Mouse (Mus musculus) CH12.LX (cell line): ENCODE results near the gene 4932438H23Rik.

Experiments used
- BHLHE40 ChIP-seq: IDR thresholded peaks from 2 replicates; pipeline ENCODE4 v1.6.1; 2011; ENCODE audit warnings: mild to moderate bottlenecking, low read depth, low read length, improper control_type of control experiment
- CHD2 ChIP-seq: IDR thresholded peaks from 2 replicates; pipeline ENCODE4 v1.6.1; 2011; ENCODE audit warnings: low read length, improper control_type of control experiment
- ELF1 ChIP-seq: IDR thresholded peaks from 2 replicates; pipeline ENCODE4 v1.6.1; 2014; ENCODE audit warnings: low read depth, mild to moderate bottlenecking, inconsistent platforms, low read length, improper control_type of control experiment
- EP300 ChIP-seq: IDR thresholded peaks from 2 replicates; pipeline ENCODE4 v1.6.1; 2011; ENCODE audit warnings: low read length, improper control_type of control experiment
- JUND ChIP-seq: conservative IDR thresholded peaks from 2 replicates; pipeline ENCODE4 v1.6.1; 2011; ENCODE audit warnings: low read depth, low read length, improper control_type of control experiment
- MAX ChIP-seq: IDR thresholded peaks from 2 replicates; pipeline ENCODE4 v1.6.1; 2011; ENCODE audit warnings: low read length, improper control_type of control experiment
- MAZ ChIP-seq: IDR thresholded peaks from 2 replicates; pipeline ENCODE4 v1.6.1; 2012; ENCODE audit warnings: low read depth, mild to moderate bottlenecking, inconsistent platforms, low read length, improper control_type of control experiment, moderate library complexity
- MXI1 ChIP-seq: IDR thresholded peaks from 2 replicates; pipeline ENCODE4 v1.6.1; 2011; ENCODE audit warnings: mild to moderate bottlenecking, low read depth, low read length, improper control_type of control experiment
- POLR2AphosphoS2 ChIP-seq: IDR thresholded peaks from 2 replicates; pipeline ENCODE4 v1.6.1; 2011; ENCODE audit warnings: low read depth, low read length, improper control_type of control experiment
- SMC3 ChIP-seq: IDR thresholded peaks from 2 replicates; pipeline ENCODE4 v1.6.1; 2011; ENCODE audit warnings: low read depth, low read length, improper control_type of control experiment
- USF2 ChIP-seq: conservative IDR thresholded peaks from 2 replicates; pipeline ENCODE4 v1.6.1; 2011; ENCODE audit warnings: low read depth, low read length, improper control_type of control experiment
- ZC3H11A ChIP-seq: IDR thresholded peaks from 2 replicates; pipeline ENCODE4 v1.6.1; 2012; ENCODE audit warnings: low read depth, mild to moderate bottlenecking, inconsistent platforms, low read length, improper control_type of control experiment

GRCm38 (mm10) chr16:91104821-91105480 lies 10.0 kb upstream of the 4932438H23Rik start:
- TF ChIP-seq ZC3H11A = no peak
- no peak for TF ChIP-seq USF2
- no peak for TF ChIP-seq CHD2
- TF ChIP-seq MXI1 = no peak
- TF ChIP-seq MAX = no peak
- TF ChIP-seq SMC3 = no peak
- no peak for TF ChIP-seq BHLHE40
- TF ChIP-seq MAZ = no peak
- TF ChIP-seq JUND = no peak
- TF ChIP-seq POLR2AphosphoS2 = no peak
- TF ChIP-seq EP300 = no peak
- TF ChIP-seq ELF1 = no peak
